Mouse (Mus musculus) G1E (cell line): ENCODE results near the gene Mtmr2.

Source experiments
- CTCF ChIP-seq: IDR thresholded peaks from 2 replicates; pipeline ENCODE4 v1.5.1; 2012; ENCODE audit warnings: low read depth, low read length, inconsistent platforms, mixed read lengths
- TAL1 ChIP-seq: conservative IDR thresholded peaks from 2 replicates; pipeline ENCODE4 v1.6.1; 2012; ENCODE audit warnings: low read depth, low read length, inconsistent platforms, mixed read lengths

- TF ChIP-seq TAL1 (no peak), CTCF (no peak)
Observed at GRCm38 (mm10) chr9:13809937-13810336, 61.7 kb downstream of the Mtmr2 start.
